Mouse (Mus musculus) layer of hippocampus, postnatal 36 days (tissue): Measurements from ENCODE around the gene Ifngr1. TPM values are rescaled to one million over a fixed set of nuclear protein-coding genes. Genes with fewer than 3 reads are reported as not detected.

Experiments
- DNase-seq, 2 experiments: peaks; one replicate each; pipeline ENCODE4 v3.0.0; 2022
- total RNA-seq, 2 experiments: library from RNA; stranded (reverse); gene quantifications; 2 replicates each; pipeline ENCODE4 v1.2.3; 2021

Ifngr1 gene
- 10 to 100 TPM; 17.3 to 18.8 TPM for total RNA-seq

DNA sequence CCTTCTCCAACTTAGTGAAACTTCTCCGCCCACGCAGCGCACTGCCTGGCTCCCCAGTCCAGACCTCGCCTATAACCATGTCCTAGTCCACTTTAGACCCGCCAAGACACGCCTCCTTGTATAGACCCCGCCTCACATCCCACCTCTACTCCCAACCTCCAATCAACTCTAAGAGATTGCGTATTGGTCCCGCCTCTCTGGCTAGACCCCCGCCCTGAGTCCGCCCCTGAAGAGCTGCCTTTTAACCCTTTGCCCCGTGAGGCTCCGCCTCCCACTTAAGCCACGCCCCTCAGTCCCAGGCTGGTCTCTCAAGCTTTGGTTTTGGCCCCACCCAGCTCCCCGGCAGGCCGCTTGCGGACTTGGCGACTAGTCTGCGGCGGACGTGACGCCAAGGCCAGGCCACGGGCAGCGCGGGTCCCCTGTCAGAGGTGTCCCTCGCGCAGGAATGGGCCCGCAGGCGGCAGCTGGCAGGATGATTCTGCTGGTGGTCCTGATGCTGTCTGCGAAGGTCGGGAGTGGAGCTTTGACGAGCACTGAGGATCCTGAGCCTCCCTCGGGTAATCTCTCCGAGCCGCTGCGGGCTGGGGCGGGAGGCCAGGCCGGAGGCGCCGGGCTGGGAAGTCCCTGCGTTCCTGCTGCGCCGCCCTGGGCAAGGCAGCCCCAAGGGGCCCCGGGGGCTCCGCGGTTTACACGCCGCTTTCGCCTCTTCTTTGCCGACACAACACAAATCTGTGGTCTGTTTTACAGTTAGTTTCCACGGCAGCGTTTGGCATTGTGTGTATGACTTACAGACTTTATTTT lies at the start of gene Ifngr1:
Ifngr1 (plus strand) TSS at position 309 of the 801 bp plus-strand sequence.
- DNase-seq, result peak; percentile 94

GRCm38 (mm10) chr10:19546825-19547224 lies 44.9 kb upstream of the Ifngr1 start:
- no peak for DNase-seq

GRCm38 (mm10) chr10:19548016-19548415 lies 43.7 kb upstream of the Ifngr1 start:
- DNase-seq, result no peak

DNA sequence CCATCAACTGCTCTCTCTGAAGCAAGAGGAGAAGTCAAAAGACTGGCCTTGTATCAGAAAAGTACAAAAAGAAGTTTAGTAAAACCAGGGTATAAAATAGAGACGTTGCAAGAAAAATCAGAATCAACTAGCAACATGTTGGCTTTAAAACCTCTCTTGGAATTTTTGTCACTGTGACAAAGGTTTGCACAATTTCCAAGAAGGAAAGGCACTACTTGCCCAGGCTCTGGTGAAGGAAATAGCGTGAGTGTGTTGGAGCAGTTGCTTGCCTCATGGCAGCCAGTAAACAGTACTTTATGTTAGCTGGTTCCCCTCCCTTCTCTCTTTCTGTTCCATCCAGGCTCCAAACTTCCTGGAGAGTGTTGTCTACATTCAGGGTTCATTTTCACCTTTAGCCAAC lies 43.3 kb upstream of the Ifngr1 start:
- no peak for DNase-seq

- no peak for DNase-seq
Measured at GRCm38 (mm10) chr10:19551585-19551984, 40.2 kb upstream of the Ifngr1 start.

GRCm38 (mm10) chr10:19553857-19554256 lies 37.9 kb upstream of the Ifngr1 start:
- DNase-seq, result no peak

GRCm38 (mm10) chr10:19557696-19558095 lies 34.1 kb upstream of the Ifngr1 start:
- no peak for DNase-seq

DNA sequence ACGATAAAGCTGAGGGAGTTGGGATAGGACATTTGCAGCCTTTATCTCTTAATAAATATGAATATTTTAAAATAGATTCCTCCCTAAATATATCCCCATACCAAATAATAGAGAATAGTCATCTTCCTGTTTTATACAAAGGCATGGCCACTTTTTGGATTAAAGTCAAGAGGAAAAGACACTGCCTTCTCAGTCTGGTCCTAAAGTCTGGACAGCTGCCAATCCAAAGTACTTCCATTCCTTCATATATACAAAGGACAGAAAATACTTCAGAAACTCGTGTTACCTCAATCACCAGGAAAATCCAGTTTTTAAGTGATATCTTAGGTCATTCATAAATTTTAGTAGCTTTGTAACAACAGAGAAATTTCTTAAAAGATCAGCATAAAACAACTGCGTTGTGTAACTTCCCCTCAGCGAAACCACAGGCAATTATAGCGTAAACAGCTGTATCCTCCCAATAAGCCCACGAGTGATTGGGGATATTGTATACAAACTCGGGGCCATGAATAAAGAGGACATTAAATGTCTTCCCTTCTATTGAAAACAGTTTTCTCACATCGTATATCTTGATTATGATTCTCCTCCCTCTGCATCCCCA lies 32.1 kb upstream of the Ifngr1 start:
- DNase-seq, result no peak

- no peak for DNase-seq
Measured at GRCm38 (mm10) chr10:19562598-19562997, 29.2 kb upstream of the Ifngr1 start.

GRCm38 (mm10) chr10:19563443-19563861 lies 28.3 kb upstream of the Ifngr1 start:
- DNase-seq, result no peak

GRCm38 (mm10) chr10:19567481-19567880 lies 24.3 kb upstream of the Ifngr1 start:
- DNase-seq, result no peak

GRCm38 (mm10) chr10:19570288-19570687 lies 21.5 kb upstream of the Ifngr1 start:
- no peak for DNase-seq

DNA sequence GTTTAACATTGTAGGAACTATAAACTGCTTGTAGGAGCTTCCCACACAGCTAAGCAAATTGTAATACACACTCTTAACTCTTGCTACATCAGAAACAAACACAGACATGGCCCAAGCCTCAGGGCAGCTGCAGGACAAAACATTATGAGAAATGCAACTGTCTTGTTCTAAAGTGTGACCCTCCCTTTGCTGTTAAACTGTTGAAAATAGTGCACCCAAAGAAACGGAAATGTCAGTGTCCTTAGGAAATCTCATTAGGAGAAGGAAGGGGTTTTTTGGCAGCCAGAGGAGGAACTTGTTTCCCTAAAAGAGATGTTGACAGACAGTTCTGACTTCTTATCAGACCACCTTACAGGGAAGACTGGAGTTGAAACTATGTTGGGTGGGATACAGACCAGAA lies 21.0 kb upstream of the Ifngr1 start:
- no peak for DNase-seq

- DNase-seq, result no peak
Measured at GRCm38 (mm10) chr10:19577571-19577970, 14.2 kb upstream of the Ifngr1 start.

DNA sequence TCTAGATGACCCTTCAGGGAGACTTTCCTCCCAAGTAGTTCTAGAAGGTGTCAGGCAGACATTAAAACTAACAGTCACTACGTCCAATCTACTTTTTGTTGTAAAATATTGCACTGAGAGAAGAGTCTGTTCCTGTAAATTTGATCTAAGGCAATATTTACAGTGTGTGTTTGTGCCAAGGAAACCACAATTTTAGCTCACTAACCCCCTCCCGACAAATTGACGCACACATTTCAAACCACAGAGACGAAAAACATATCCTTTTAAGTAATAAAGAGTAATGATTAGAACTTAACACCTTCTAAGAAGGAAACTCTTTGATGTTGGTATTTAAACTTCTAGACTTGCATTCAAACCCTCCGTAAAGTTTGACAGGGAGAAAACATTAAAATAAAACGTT lies 13.7 kb upstream of the Ifngr1 start:
- no peak for DNase-seq

GRCm38 (mm10) chr10:19578409-19578986 lies 13.3 kb upstream of the Ifngr1 start:
- no peak for DNase-seq

GRCm38 (mm10) chr10:19580660-19581059 lies 11.1 kb upstream of the Ifngr1 start:
- no peak for DNase-seq

- DNase-seq, result no peak
Measured at GRCm38 (mm10) chr10:19581844-19582582, 9.7 kb upstream of the Ifngr1 start.

DNA sequence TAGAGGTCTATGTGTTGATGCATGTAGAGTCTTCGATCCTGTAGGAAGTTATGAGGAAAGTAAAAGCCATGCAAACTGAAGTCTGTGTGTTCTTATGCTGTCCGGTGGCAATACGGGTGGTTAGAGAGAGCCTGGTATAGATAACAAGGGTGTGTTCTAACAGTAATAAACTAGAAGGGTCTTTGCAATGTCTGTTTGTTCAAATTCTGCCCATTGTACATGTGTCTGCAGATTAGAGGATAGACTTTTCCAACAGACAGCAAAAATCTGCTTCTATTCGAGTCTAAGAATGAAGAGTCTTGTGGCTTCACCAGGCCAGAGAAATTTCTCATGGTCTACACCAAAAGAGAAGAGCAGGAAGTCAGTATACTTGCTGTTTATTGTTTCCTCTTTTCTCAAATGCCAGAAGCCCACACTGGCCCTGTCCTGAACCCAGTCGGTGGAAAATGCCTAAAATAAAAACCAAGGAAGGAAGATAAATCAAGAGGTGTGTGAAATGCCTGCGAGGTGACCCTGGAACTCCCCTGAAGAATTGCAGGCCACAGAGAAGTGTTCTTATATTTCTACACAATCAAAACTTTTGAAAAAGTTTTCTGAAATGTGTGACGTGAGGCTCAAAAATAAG lies 8.8 kb upstream of the Ifngr1 start:
- no peak for DNase-seq

- DNase-seq, result no peak
Measured at GRCm38 (mm10) chr10:19584064-19584463, 7.7 kb upstream of the Ifngr1 start.

DNA sequence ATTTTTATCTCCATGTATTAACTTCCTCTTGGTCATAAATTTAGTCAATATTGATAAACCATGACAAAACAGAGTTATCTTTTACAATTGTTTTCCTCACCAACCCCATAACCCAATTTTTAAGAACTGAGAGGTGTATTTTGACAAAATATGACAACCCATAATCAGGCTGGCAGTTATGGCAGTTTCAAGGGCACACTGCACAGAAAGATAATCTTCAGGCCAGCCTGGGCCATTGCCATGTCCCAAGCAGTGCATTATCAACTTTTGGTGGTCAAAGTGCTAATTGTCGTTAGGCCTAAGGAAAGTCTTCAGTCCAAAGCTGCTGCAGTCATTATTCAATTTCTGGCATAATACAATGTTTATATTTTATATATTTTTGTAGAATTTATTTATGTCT lies 6.9 kb upstream of the Ifngr1 start:
- DNase-seq, result no peak

GRCm38 (mm10) chr10:19585860-19586259 lies 5.9 kb upstream of the Ifngr1 start:
- DNase-seq, result no peak

GRCm38 (mm10) chr10:19587281-19587680 lies 4.5 kb upstream of the Ifngr1 start:
- no peak for DNase-seq
